Mouse (Mus musculus) CH12.LX (cell line): ENCODE measurements around the gene Trim11.

Experiments
- CTCF ChIP-seq, 2 experiments: IDR thresholded peaks in 1 of 2; conservative IDR thresholded peaks in 1 of 2; 2 replicates each; pipeline ENCODE4 v1.5.1; 2011 to 2012; ENCODE audit warnings: low read depth in 2 of 2, low read length in 2 of 2, improper control_type of control experiment in 1 of 2, inconsistent platforms in 1 of 2, mild to moderate bottlenecking in 1 of 2, moderate library complexity in 1 of 2
- E2F4 ChIP-seq: IDR thresholded peaks from 2 replicates; pipeline ENCODE4 v1.6.1; 2011; ENCODE audit warnings: low read depth, low read length, improper control_type of control experiment; ENCODE audit not compliant: insufficient replicate concordance
- KAT2A ChIP-seq: IDR thresholded peaks from 2 replicates; pipeline ENCODE4 v1.6.1; 2012; ENCODE audit warnings: low read length, improper control_type of control experiment, inconsistent platforms; ENCODE audit not compliant: insufficient replicate concordance
- MAFK ChIP-seq: IDR thresholded peaks from 2 replicates; pipeline ENCODE4 v1.6.1; 2011; ENCODE audit warnings: low read length, improper control_type of control experiment; ENCODE audit not compliant: insufficient replicate concordance
- MYC ChIP-seq: IDR thresholded peaks from 2 replicates; pipeline ENCODE4 v1.6.1; 2011; ENCODE audit warnings: low read depth, mild to moderate bottlenecking, improper control_type of control experiment, low read length
- TCF12 ChIP-seq: IDR thresholded peaks from 2 replicates; pipeline ENCODE4 v1.6.1; 2014; ENCODE audit warnings: low read depth, mild to moderate bottlenecking, inconsistent platforms, low read length, improper control_type of control experiment

DNA sequence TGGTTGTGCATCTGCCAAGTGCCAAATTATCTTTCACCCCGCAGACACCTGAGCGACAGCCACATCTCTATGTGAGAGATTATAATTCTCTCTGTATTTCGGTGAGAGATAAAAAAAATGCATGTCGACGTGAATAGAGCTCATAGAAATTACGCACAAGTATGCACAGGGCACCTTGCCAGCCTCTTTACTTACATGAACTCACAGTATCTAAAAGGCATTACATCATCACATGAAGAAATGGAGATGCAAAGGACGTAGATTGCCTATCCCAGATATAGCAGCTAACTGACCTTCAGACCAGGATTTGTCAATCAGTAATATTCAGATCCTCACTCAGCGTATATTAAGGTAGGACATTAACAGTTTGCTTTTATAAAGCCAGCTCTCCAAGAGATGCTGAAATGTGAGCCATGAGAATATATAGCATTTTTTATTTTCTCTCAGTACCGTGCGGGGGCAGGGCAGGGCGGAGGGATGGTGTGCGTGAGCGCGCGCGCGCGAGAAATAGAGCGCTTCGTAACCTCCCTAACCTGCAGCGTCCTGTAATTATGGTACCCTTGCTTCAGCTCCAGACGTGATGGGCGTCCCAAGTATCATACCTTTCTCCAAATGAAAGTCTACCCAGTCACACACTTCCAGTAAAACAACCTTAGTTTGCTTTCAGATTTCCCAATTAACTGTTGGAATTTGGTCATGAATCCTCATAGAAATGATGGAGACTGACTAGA lies 29.9 kb upstream of the Trim11 start:
- TF ChIP-seq CTCF (conservative IDR thresholded peaks at IDR 0.05 in 1 of 2, IDR thresholded peaks at IDR 0.05 in 1 of 2; ENCODE audit: low read depth in 2 of 2, low read length in 2 of 2) (no peak), TCF12 (no peak), KAT2A (no peak), MAFK (no peak), MYC (no peak), E2F4 (no peak)
